In the genomic region with DNA sequence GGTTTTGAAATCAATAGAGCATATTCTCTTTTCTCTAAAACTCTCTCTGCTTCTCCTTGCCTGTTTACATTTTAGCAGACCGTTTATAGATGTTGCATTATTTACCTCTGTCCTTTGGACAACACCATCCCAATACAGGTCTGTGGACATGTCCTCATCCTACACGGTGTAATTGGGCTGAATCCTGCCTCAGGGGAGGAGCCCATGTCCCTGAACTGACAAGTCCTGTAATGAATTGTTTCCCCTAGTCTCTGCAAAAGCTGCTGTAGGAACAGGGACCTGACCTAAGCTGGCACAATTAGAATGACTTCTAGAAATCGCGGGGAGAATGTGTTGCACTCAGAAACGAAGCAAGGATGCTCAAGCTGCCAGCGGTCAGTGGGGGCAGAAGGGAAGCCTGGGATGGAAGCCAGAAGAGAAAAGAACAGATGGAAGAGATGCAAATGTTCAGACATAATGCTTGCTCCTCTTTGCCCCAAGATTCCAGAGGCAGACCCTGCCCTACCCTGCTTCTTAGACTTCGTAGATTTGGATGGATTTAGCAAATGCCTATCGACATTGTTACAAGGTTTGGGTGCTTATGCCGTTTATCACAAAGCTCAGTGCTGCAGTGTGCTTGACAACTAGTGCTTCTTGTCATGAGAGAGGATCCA, we compare ENCODE assay signal across 17 mouse cellular contexts.
DNase-seq lines count a peak whose midpoint lies in the region; ATAC-seq lines count a peak whose summit lies in the region.
"Had no signal": no experiment of that assay in that cellular context is flagged by ENCODE, and none has a peak within 500 bp of the region (broad histone marks: within the 10 kb centered on the region; RNA-seq: fewer than 3 reads in every experiment).

No protein-coding gene starts in this region.

- no peak overlapping the region for H3K9ac ChIP-seq in midbrain, embryonic 15.5 days
- H3K9ac ChIP-seq: embryonic facial prominence, embryonic 15.5 days; liver, embryonic 12.5 days had no signal

- DNase-seq in embryo, embryonic 10 days (ENCODE audit: low spot score), result peak; percentile 6
- DNase-seq in embryo, embryonic 10.5 days (ENCODE audit: low spot score), result no peak
- DNase-seq in left cerebral cortex, postnatal 4 days, result peak; percentile 68
- no peak for DNase-seq in left cerebral cortex, adult 11 months (ENCODE audit: low spot score)
- DNase-seq in cerebellum, adult 8-10 months, result peak; percentile 16
- DNase-seq in ovary, postnatal 36 days (ENCODE audit: low spot score), result no peak
- no peak for DNase-seq in Muller cell, postnatal 12 days (ENCODE audit: inconsistent ontology term)
- DNase-seq: adrenal gland, adult 8-10 months; heart, adult 2 months; heart, postnatal 10 days; kidney, postnatal 36 days; lung, postnatal 14 days; spleen, adult 18-20 months had no signal

- 45% methylated on average over 9 of the region's 9 CpGs for WGBS in midbrain, embryonic 15.5 days

- H3K9me3 ChIP-seq in midbrain, embryonic 15.5 days, result no peaks in the 10 kb centered on the region
- H3K9me3 ChIP-seq: embryonic facial prominence, embryonic 15.5 days; liver, embryonic 12.5 days had no signal

- H3K4me1 ChIP-seq in midbrain, embryonic 15.5 days, result no peaks in the 10 kb centered on the region
- H3K4me1 ChIP-seq: embryonic facial prominence, embryonic 15.5 days; liver, embryonic 12.5 days had no signal

- H3K4me3 ChIP-seq in midbrain, embryonic 15.5 days, result no peak overlapping the region
- H3K4me3 ChIP-seq: embryonic facial prominence, embryonic 15.5 days; heart, adult 2 months; liver, embryonic 12.5 days had no signal

- 0 out of 2 replicates have a peak, but pooled peaks have one; percentile 37 for ATAC-seq in midbrain, embryonic 15.5 days (replicated peaks)
- ATAC-seq: intestine, postnatal 0 days; liver, embryonic 12.5 days had no signal

- no peak overlapping the region for H3K27ac ChIP-seq in midbrain, embryonic 15.5 days
- H3K27ac ChIP-seq: embryonic facial prominence, embryonic 15.5 days; heart, adult 2 months; liver, embryonic 12.5 days had no signal

- intact Hi-C loops in left cerebral cortex, postnatal 4 days (cut with DNase I), result no loop called here

- no peaks in the 10 kb centered on the region for H3K36me3 ChIP-seq in midbrain, embryonic 15.5 days (replicated peaks)
- H3K36me3 ChIP-seq: embryonic facial prominence, embryonic 15.5 days; liver, embryonic 12.5 days had no signal

- no peak overlapping the region for H3K4me2 ChIP-seq in midbrain, embryonic 15.5 days
- H3K4me2 ChIP-seq: embryonic facial prominence, embryonic 15.5 days; liver, embryonic 12.5 days had no signal

- no peaks in the 10 kb centered on the region for H3K27me3 ChIP-seq in midbrain, embryonic 15.5 days (replicated peaks)
- H3K27me3 ChIP-seq: embryonic facial prominence, embryonic 15.5 days; liver, embryonic 12.5 days had no signal

Comparison
In these comparisons a context has a peak if more than half of its experiments do, and no peak if none do; other contexts are left out.
1. DNase-seq: peak in embryo, embryonic 10 days (single experiment), left cerebral cortex, postnatal 4 days (single experiment) and cerebellum, adult 8-10 months (single experiment); none in embryo, embryonic 10.5 days (single experiment), left cerebral cortex, adult 11 months (single experiment), ovary, postnatal 36 days (single experiment) and Muller cell, postnatal 12 days (single experiment).